ENCODE assay signal across 9 mouse cellular contexts in the genomic region with DNA sequence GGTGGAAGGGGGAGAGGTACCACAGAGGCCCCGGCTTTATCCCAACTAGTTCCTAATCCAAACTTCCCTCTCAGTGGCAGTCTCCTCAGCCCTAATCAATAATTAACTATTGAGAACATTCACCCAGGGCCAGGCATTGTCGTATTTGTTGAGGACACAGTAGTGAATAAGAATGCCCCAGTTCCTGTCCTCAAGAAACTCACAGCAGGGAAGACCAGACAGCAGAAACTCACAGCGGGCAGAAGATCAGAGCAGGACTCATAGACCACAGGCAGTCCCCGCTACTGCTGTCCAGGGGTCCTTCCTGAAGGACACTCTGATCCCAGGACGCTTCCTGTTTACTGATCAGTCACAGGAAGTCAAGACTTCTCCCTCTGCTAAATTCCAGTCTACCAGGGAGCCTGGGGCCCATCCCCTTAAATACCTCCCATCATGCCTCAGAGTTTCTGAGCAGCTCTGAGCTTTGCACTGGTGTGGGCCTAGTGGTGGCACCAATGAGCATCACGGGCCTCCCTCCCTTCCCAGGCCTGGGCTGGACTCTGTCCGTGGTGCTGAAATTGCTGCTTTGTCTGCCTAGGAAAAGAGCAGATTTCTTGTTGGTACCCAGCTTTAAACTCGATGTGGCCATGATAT. TPM values are rescaled to one million over a fixed set of nuclear protein-coding genes. Genes with fewer than 3 reads are reported as not detected.
A peak's percentile ranks its signal among the peaks of the same experiment; 100 is the strongest.
DNase-seq lines count a peak whose midpoint lies in the region; ATAC-seq and TF ChIP-seq lines count a peak whose summit lies in the region.
"Had no signal": no experiment of that assay in that cellular context is flagged by ENCODE, and none has a peak within 500 bp of the region (broad histone marks: within the 10 kb centered on the region; RNA-seq: fewer than 3 reads in every experiment).

No protein-coding gene starts in this region.

- TF ChIP-seq CTCF in layer of hippocampus, adult 2 months (conservative IDR thresholded peaks at IDR 0.05) = no peak

- no peak overlapping the region for H3K4me2 ChIP-seq in forebrain, embryonic 16.5 days (ENCODE audit: low read length)
- H3K4me2 ChIP-seq: heart, embryonic 13.5 days had no signal

- H3K27me3 ChIP-seq in forebrain, embryonic 10.5 days (ENCODE audit: poor library complexity, severe bottlenecking) = no peaks in the 10 kb centered on the region
- H3K27me3 ChIP-seq in forebrain, embryonic 16.5 days (replicated peaks; ENCODE audit: control insufficient read depth, insufficient read depth, low read length) = no peaks in the 10 kb centered on the region

- no peaks in the 10 kb centered on the region for H3K9me3 ChIP-seq in forebrain, embryonic 10.5 days
- H3K9me3 ChIP-seq in forebrain, embryonic 16.5 days (ENCODE audit: control insufficient read depth, low read length) = no peaks in the 10 kb centered on the region
- H3K9me3 ChIP-seq: heart, embryonic 13.5 days had no signal

- H3K27ac ChIP-seq in forebrain, embryonic 10.5 days = no peak overlapping the region
- H3K27ac ChIP-seq in forebrain, embryonic 16.5 days (ENCODE audit: low read length) = no peak overlapping the region
- no peak overlapping the region for H3K27ac ChIP-seq in layer of hippocampus, adult 2 months
- H3K27ac ChIP-seq: heart, embryonic 13.5 days had no signal

- no peak for ATAC-seq in forebrain, embryonic 16.5 days
- ATAC-seq in common myeloid progenitor, adult 5-6 weeks (replicated peaks; ENCODE audit: low read depth, poor library complexity, severe bottlenecking) = peak; percentile 92

- peaks cover 13% of the 10 kb centered on the region for H3K4me1 ChIP-seq in forebrain, embryonic 10.5 days
- peaks cover 16% of the 10 kb centered on the region for H3K4me1 ChIP-seq in forebrain, embryonic 16.5 days (replicated peaks; ENCODE audit: control insufficient read depth, insufficient read depth, low read length)
- H3K4me1 ChIP-seq: heart, embryonic 13.5 days had no signal

- H3K4me3 ChIP-seq in forebrain, embryonic 10.5 days = no peak overlapping the region
- H3K4me3 ChIP-seq in forebrain, embryonic 16.5 days (replicated peaks; ENCODE audit: low read length) = no peak overlapping the region
- H3K4me3 ChIP-seq in layer of hippocampus, adult 2 months = no peak overlapping the region
- H3K4me3 ChIP-seq: heart, embryonic 13.5 days had no signal

- peak; percentile 82 for DNase-seq in forebrain, embryonic 10.5 days (ENCODE audit: extremely low spot score, low spot score)
- DNase-seq in 416B (ENCODE audit: low read depth) = peak; percentile 39
- DNase-seq in kidney, adult 8-10 months = peak; percentile 12 to 47
- peak; percentile 81 for DNase-seq in lung, postnatal 14 days
- DNase-seq in layer of hippocampus, adult 2 months (ENCODE audit: low spot score in 2 of 2) = no peak
- no peak for DNase-seq in right cerebral cortex, adult 2 months (ENCODE audit: low spot score in 2 of 2)

- H3K9ac ChIP-seq in forebrain, embryonic 16.5 days (replicated peaks; ENCODE audit: low read depth, low read length) = no peak overlapping the region
- H3K9ac ChIP-seq: heart, embryonic 13.5 days had no signal

- 9% methylated on average over 8 of the region's 8 CpGs for WGBS in forebrain, embryonic 10.5 days
- WGBS in forebrain, embryonic 16.5 days = 7% methylated on average over 8 of the region's 8 CpGs

- H3K36me3 ChIP-seq in forebrain, embryonic 10.5 days (replicated peaks) = no peaks in the 10 kb centered on the region
- H3K36me3 ChIP-seq in forebrain, embryonic 16.5 days (ENCODE audit: control insufficient read depth, insufficient read depth) = no peaks in the 10 kb centered on the region
- H3K36me3 ChIP-seq: heart, embryonic 13.5 days had no signal

RNA-seq across cellular contexts. Expression of gene Nectin1, which starts 45.6 kb away (rescaled TPM):
- 7.4 and 7.6 TPM in 2 replicates for polyA plus RNA-seq in forebrain, embryonic 10.5 days (2016; fragmentation: Nextera tagmentation; extraction: Ambion mirVana)
- 8.6 and 10.1 TPM in 2 replicates for polyA plus RNA-seq in forebrain, embryonic 16.5 days (2015; fragmentation: Nextera tagmentation; extraction: Ambion mirVana)
- total RNA-seq in common myeloid progenitor, adult 5-6 weeks (2017) = 0.44 and 0.78 TPM in 2 replicates
- total RNA-seq in layer of hippocampus, adult 2 months (2021) = 10 to 100 TPM; 67.2 to 72.6 TPM

Comparison
In these comparisons a context has a peak if more than half of its experiments do, and no peak if none do; other contexts are left out.
1. DNase-seq: peak in forebrain, embryonic 10.5 days (single experiment), 416B (single experiment), kidney, adult 8-10 months (2 of 2) and lung, postnatal 14 days (single experiment); none in layer of hippocampus, adult 2 months (0 of 2) and right cerebral cortex, adult 2 months (0 of 2).
2. RNA of gene Nectin1, which starts 45.6 kb away (total RNA-seq): 67.2 to 72.6 TPM in layer of hippocampus, adult 2 months; 0.44 to 0.78 TPM in common myeloid progenitor, adult 5-6 weeks; every median in the first group is over 10 times any median in the second.